Mouse (Mus musculus) heart, postnatal 0 days (tissue): ENCODE measurements at regions not wholly inside any gene's neighbourhood (a gene's known extent, or its start where the extent isn't known, plus 50 kb on each side); places are given as distances from the start of the nearest gene placed in this dataset.

Experiments
- CTCF ChIP-seq: IDR thresholded peaks from 2 replicates; pipeline ENCODE4 v1.5.1; 2016; ENCODE audit warnings: antibody characterized with exemption, control low read depth, low read depth
- EP300 ChIP-seq: IDR thresholded peaks from 2 replicates; pipeline ENCODE4 v1.6.1; 2016; ENCODE audit warnings: antibody characterized with exemption, low read depth

GRCm38 (mm10) chr3:120175632-120176031 lies 391.4 kb upstream of the Ptbp2 start:
- no peak for TF ChIP-seq CTCF
- no peak for TF ChIP-seq EP300
